Mouse (Mus musculus) hindbrain, embryonic 14.5 days (tissue): Measurements from ENCODE around the gene Uba3. TPM values are rescaled to one million over a fixed set of nuclear protein-coding genes. Genes with fewer than 3 reads are reported as not detected.

Source experiments
- ATAC-seq: fragments of 200-750 bp; cut with Nextera tagmentation; 2 replicates; pipeline ENCODE4 v1.8.0; 2017; ENCODE audit warnings: moderate number of reproducible peaks, mild to moderate bottlenecking, moderate TSS enrichment, moderate library complexity; ENCODE audit not compliant: low FRiP score
- DNase-seq: peaks from one replicate; pipeline ENCODE4 v3.0.0-alpha.2; 2015; ENCODE audit warnings: low spot score
- H3K27ac ChIP-seq: fragments of 300-500 bp; sonication (generic); 2 replicates; pipeline ENCODE4 v1.5.1; 2014; ENCODE audit warnings: mild to moderate bottlenecking, moderate library complexity
- H3K27me3 ChIP-seq: fragments of 300-500 bp; sonication (generic); 2 replicates; pipeline ENCODE4 v1.6.1; 2014; ENCODE audit warnings: mild to moderate bottlenecking, low read length, mixed read lengths; ENCODE audit not compliant: control insufficient read depth, insufficient read depth
- H3K36me3 ChIP-seq: fragments of 300-500 bp; sonication (generic); replicated peaks from 2 replicates; pipeline ENCODE4 v1.6.1; 2014; ENCODE audit not compliant: control insufficient read depth, insufficient read depth
- H3K4me1 ChIP-seq: fragments of 300-500 bp; sonication (generic); replicated peaks from 2 replicates; pipeline ENCODE4 v1.6.1; 2014; ENCODE audit warnings: antibody characterized with exemption, low read length, mixed read lengths; ENCODE audit not compliant: control insufficient read depth, insufficient read depth
- H3K4me2 ChIP-seq: fragments of 300-500 bp; sonication (generic); replicated peaks from 2 replicates; pipeline ENCODE4 v1.6.1; 2014; ENCODE audit warnings: mild to moderate bottlenecking, moderate library complexity
- H3K4me3 ChIP-seq: fragments of 300-500 bp; sonication (generic); replicated peaks from 2 replicates; pipeline ENCODE4 v1.5.1; 2014; ENCODE audit warnings: mild to moderate bottlenecking, low read length
- H3K9ac ChIP-seq: fragments of 300-500 bp; sonication (generic); 2 replicates; pipeline ENCODE4 v1.6.1; 2014
- H3K9me3 ChIP-seq: fragments of 300-500 bp; sonication (generic); 2 replicates; pipeline ENCODE4 v1.6.1; 2016; ENCODE audit warnings: low read length; ENCODE audit not compliant: control insufficient read depth
- WGBS: fragments of 180-500 bp; shearing (Covaris S2); extraction: QIAGEN DNeasy Blood & Tissue Kit; methylation state at CpG from one replicate; pipeline ENCODE4 v1.1.7; 2014; 5-methylcytosine and 5-hydroxymethylcytosine counted together
- polyA plus RNA-seq: library from polyadenylated mRNA; unstranded; fragments of >200 nt; fragmentation: Nextera tagmentation; extraction: Ambion mirVana; gene quantifications from 2 replicates; pipeline ENCODE4 v1.2.1, GENCODE M21; 2014

The Uba3 gene
- 94.6 and 95.8 TPM in 2 replicates for polyA plus RNA-seq

DNA sequence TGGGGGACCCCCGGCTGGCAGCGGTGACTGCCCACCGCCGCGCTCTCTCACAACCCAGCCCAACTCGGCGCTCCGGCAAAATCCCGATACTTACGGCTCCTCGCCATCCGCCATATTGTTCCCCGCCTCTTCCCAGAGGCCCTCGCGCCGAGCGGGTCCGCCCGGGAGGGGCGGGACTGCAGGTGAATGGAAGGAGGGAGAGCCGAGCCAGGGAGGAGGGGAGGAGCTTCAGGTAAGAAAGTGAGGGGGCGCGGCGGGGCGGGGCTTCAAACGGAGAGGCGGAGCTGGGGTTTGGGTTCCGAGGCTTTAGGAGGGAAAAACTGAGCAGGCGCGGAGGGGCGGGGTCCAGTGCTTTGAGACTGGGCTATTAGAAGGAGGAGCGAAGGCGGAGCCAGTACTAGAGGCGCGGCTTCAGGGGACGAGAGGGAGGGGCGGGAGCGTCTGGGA is at the start of gene Uba3:
TSS of gene Uba3 (minus strand) at position 209 of the 447 bp plus-strand sequence.
- H3K4me2 ChIP-seq, result peak within 1 kb of the TSS; percentile 72
- DNase-seq, result peak; percentile 98
- peak within 1 kb of the TSS; percentile 84 for H3K27ac ChIP-seq
- peak within 1 kb of the TSS; percentile 77 for H3K4me3 ChIP-seq
- WGBS, result under 1% methylated on average over 37 of the region's 38 CpGs
- ATAC-seq, result peak; percentile 98
- peaks cover 5% of the 10 kb centered on the region; the same call in 1 of the 2 replicates for H3K36me3 ChIP-seq
- no peaks in the 10 kb centered on the region for H3K27me3 ChIP-seq
- H3K4me1 ChIP-seq, result peaks cover 14% of the 10 kb centered on the region
- no peaks in the 10 kb centered on the region for H3K9me3 ChIP-seq
- H3K9ac ChIP-seq, result peak within 1 kb of the TSS; percentile 85

DNA sequence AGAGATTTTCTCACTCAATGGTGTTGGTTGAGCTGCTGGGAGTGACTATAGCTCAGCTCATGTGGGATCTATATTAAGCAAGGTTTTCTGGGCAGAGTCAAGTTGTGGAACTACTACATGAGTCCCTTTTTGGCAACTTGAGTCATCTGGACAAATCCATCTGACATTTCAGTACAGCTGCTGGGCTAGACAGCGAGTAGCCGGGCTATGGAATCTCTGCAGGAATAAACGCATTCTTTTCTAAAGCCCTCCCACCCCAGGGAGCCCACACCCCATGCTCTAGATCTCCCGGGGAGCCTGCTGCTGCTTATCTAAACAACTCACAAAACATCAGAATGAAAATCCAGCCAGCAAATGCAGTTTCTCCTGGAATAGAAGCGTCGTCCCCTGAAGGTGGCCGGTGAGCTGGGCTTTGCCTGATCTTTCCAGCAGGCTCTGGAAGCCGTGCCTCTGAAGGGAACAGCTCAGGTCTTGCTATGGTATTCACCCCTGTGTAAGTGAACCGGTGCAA is 47.3 kb upstream of the Uba3 start, which contains the start of gene Lmod3:
TSS of gene Lmod3 (minus strand) at position 49 of the 511 bp plus-strand sequence.
- Histone ChIP-seq H3K4me1 (no peaks in the 10 kb centered on the region), H3K27me3 (no peaks in the 10 kb centered on the region), H3K36me3 (no peaks in the 10 kb centered on the region), H3K9me3 (no peaks in the 10 kb centered on the region), H3K27ac (no peak within 1 kb of the TSS), H3K4me2 (no peak within 1 kb of the TSS), H3K9ac (no peak within 1 kb of the TSS), H3K4me3 (no peak within 1 kb of the TSS)
- ATAC-seq (no peak), DNase-seq (no peak)
- WGBS, result 40% methylated on average over 9 of the region's 9 CpGs

DNA sequence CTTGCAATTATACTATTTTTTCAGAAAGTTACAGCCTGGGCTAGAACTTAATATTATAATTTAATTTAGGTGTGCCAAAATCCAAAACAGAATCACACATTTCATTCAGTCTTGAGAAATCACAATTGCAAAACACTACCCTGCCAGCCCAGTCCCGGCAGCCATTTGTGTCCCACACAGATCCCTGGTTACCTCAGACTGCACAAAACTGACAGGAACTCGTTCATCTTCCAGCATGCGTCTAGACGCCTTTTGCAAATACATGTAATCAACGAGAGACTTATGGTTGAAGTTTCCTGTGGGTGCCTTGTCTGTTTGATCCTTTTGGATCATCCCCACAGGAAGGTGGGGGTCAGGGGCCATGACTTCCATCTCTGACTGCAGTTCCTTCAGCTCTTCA is 46.6 kb upstream of the Uba3 start:
- no peaks in the 10 kb centered on the region for H3K9me3 ChIP-seq
- H3K9ac ChIP-seq, result no peak overlapping the region
- no peaks in the 10 kb centered on the region for H3K36me3 ChIP-seq
- no peak overlapping the region for H3K4me2 ChIP-seq
- H3K27ac ChIP-seq, result no peak overlapping the region
- no peaks in the 10 kb centered on the region for H3K27me3 ChIP-seq
- 71% methylated on average over 5 of the region's 5 CpGs for WGBS
- ATAC-seq (no peak), DNase-seq (no peak)
- no peak overlapping the region for H3K4me3 ChIP-seq
- H3K4me1 ChIP-seq, result no peaks in the 10 kb centered on the region

DNA sequence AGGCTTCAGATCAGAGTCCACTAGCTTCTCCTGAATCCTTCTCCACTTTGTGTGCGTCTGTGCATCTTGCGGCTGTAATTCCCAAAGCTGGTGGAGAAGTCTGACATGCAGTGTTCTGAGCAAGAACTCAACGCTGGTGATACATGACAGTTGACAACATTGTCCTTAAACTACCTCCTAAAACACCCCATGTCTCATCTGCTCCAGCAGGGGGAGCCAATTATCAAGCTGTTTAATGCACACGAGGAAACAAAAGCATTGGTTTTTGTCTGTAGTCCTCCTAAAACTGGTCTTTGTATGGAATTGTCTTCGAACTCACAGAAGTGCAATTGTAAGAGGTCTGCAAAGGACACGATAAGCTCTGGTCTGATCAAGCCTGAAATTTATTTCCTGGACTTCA is 45.5 kb upstream of the Uba3 start:
- no peaks in the 10 kb centered on the region for H3K9me3 ChIP-seq
- DNase-seq (peak; percentile 61), ATAC-seq (no peak)
- 47% methylated on average over 6 of the region's 6 CpGs for WGBS
- no peak overlapping the region for H3K27ac ChIP-seq
- no peak overlapping the region for H3K4me3 ChIP-seq
- H3K27me3 ChIP-seq, result no peaks in the 10 kb centered on the region
- H3K4me1 ChIP-seq, result no peaks in the 10 kb centered on the region
- H3K4me2 ChIP-seq, result no peak overlapping the region
- H3K36me3 ChIP-seq, result no peaks in the 10 kb centered on the region
- H3K9ac ChIP-seq, result no peak overlapping the region

DNA sequence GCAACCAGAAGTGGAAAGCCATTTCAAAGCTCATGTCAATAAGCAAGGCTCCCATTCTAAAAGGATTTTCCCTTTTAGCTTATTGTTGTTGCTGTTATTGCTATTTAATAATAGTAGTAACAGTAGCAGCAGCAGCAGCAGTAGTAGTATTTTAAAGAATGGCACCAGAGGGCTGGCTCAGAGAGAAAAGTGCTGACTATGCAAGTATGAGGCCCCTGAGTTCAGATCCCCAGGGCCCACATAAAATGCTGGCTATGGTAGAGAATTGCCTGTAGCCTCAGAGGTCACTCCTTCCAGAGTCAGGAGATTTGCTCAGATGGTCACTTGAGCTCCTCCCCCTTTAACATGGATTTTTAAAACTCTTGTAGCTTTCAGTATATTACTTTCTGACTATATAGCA is 39.8 kb upstream of the Uba3 start:
- no peak overlapping the region for H3K4me3 ChIP-seq
- no peak for DNase-seq
- ATAC-seq, result no peak
- no peak overlapping the region for H3K9ac ChIP-seq
- H3K4me2 ChIP-seq, result no peak overlapping the region
- H3K36me3 ChIP-seq, result no peaks in the 10 kb centered on the region
- no peak overlapping the region for H3K27ac ChIP-seq
- no peaks in the 10 kb centered on the region for H3K9me3 ChIP-seq
- no peaks in the 10 kb centered on the region for H3K27me3 ChIP-seq
- no peaks in the 10 kb centered on the region for H3K4me1 ChIP-seq

DNA sequence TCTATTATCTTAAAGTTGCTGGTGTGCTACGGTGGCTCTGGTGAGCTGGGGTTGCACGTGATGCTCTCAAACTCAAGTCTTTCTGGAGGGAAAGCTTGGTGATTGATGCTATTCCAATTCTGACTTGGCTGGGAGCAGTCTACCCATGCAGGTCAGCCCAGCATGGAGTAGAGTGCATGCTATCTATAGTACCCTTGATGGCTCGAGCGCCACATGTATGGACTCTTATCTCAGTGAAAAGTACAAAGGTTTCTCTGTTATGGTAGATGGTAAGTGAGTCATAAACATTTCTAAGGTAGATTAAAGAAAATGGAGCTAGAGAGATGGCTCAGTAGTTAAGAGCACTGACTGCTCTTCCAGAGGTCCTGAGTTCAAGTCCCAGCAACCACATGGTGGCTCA is 37.1 kb upstream of the Uba3 start:
- Histone ChIP-seq H3K4me2 (no peak overlapping the region), H3K27ac (no peak overlapping the region), H3K36me3 (no peaks in the 10 kb centered on the region), H3K27me3 (no peaks in the 10 kb centered on the region), H3K9ac (no peak overlapping the region), H3K4me1 (no peaks in the 10 kb centered on the region), H3K9me3 (no peaks in the 10 kb centered on the region), H3K4me3 (no peak overlapping the region)
- DNase-seq, result no peak
- ATAC-seq, result no peak
- WGBS, result 90% methylated on average over 4 of the region's 4 CpGs

DNA sequence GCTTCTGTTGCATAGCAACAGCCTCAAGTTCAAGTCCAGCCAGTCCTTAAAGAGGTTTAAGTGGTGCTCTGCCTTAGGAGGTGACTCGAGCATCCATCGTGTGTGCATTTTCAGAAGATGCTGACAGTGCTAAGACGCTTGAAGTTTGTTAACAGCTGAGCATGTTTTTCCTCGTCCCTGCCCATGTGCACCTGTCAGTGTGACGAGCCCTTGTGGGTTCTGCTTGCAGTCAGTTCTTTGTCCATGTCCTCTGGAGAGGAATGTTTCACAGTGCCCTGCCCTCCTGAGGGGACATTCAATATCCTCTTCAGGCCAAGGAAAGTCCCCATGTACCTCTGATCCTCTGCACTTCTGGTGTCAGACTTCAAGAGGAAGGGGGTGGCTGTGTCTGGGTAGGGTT is 34.6 kb upstream of the Uba3 start:
- Histone ChIP-seq H3K9ac (no peak overlapping the region), H3K4me3 (no peak overlapping the region), H3K4me2 (no peak overlapping the region), H3K27me3 (no peaks in the 10 kb centered on the region), H3K36me3 (no peaks in the 10 kb centered on the region), H3K27ac (no peak overlapping the region), H3K4me1 (no peaks in the 10 kb centered on the region), H3K9me3 (no peaks in the 10 kb centered on the region)
- WGBS, result 80% methylated on average over 5 of the region's 5 CpGs
- DNase-seq, result no peak
- no peak for ATAC-seq

DNA sequence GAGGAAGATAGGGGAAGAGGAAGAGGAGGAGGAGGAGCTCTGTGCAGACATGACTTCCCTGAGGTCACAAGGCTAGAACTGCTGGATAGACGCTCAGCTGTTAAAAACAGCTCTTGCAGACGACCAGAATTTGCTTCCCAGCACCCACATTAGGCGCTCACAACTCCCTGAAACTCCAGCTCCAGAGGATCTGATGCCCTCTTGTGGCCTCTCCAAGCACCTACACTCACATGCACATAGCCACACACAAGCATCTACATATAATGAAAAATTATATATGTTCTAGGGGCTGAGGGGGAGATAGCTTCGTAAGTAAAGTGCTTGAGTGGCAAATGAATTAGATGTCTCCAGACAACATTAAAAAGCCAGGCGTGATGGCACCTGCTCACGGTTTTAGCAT is 33.9 kb upstream of the Uba3 start:
- H3K27ac ChIP-seq, result no peak overlapping the region
- no peak for DNase-seq
- no peaks in the 10 kb centered on the region for H3K4me1 ChIP-seq
- 90% methylated on average over 6 of the region's 6 CpGs for WGBS
- no peak for ATAC-seq
- no peaks in the 10 kb centered on the region; the same call in 1 of the 2 replicates for H3K36me3 ChIP-seq
- no peak overlapping the region for H3K9ac ChIP-seq
- no peaks in the 10 kb centered on the region for H3K9me3 ChIP-seq
- no peak overlapping the region for H3K4me2 ChIP-seq
- H3K4me3 ChIP-seq, result no peak overlapping the region
- H3K27me3 ChIP-seq, result no peaks in the 10 kb centered on the region

DNA sequence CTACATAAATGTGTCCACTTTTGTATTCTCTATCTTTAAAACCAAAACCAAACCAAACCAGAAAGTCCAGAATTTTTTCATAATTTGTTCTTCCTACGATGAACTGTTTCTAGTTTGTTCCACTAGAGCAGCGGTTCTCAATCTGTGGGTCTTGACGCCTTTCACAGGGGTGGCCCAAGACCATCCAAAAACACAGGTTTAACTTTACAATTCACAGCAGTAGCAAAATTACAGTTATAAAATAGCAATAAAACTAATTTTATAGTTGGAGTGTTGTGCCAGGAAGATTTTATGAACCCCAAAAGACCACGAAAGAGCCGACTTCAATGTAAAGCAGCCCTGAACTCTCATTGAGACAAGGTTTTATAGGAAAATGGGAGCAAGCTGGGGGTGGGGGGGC is 30.6 kb upstream of the Uba3 start:
- no peaks in the 10 kb centered on the region for H3K27me3 ChIP-seq
- H3K9me3 ChIP-seq, result no peaks in the 10 kb centered on the region
- no peak overlapping the region for H3K4me2 ChIP-seq
- H3K36me3 ChIP-seq, result peaks cover 21% of the 10 kb centered on the region
- 95% methylated on average over 5 of the region's 5 CpGs for WGBS
- H3K4me1 ChIP-seq, result no peaks in the 10 kb centered on the region
- no peak for ATAC-seq
- H3K9ac ChIP-seq, result no peak overlapping the region
- H3K4me3 ChIP-seq, result no peak overlapping the region
- DNase-seq, result no peak
- H3K27ac ChIP-seq, result no peak overlapping the region
